Mouse (Mus musculus) ES-Bruce4 (cell line): ENCODE data around the gene Ecm2.

Source experiments
- CTCF ChIP-seq: IDR thresholded peaks from one replicate; pipeline ENCODE4 v1.8.1; 2011; ENCODE audit warnings: low read depth, low read length
- EP300 ChIP-seq: IDR thresholded peaks from 2 replicates; pipeline ENCODE4 v1.6.1; 2011; ENCODE audit warnings: low read depth, low read length; ENCODE audit not compliant: insufficient read depth
- POLR2A ChIP-seq: IDR thresholded peaks from one replicate; pipeline ENCODE4 v1.8.1; 2011; ENCODE audit warnings: low read length; ENCODE audit not compliant: insufficient read depth

DNA sequence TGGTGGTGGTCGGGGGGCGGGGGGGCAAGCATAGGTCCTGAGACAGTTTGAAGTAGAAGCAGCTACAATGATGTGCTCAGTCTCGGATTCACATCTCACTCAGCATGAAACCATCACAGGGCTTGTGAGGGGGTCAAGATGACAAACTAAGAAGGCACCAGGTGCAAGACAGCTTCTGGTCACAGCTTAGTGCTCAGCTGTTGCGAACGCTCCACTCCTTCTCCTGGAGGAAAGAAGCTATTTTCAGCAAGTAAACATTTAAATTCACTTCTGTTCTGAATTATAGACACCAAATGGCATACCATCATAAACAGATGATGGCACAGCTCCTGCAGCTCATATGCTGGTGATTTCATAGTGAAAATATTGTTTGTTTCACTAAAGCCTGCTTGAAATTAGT is 19.2 kb upstream of the Ecm2 start:
- TF ChIP-seq EP300 (no peak), POLR2A (no peak), CTCF (no peak)
